Mouse (Mus musculus): Measurements from ENCODE around the gene Vill.

DNA sequence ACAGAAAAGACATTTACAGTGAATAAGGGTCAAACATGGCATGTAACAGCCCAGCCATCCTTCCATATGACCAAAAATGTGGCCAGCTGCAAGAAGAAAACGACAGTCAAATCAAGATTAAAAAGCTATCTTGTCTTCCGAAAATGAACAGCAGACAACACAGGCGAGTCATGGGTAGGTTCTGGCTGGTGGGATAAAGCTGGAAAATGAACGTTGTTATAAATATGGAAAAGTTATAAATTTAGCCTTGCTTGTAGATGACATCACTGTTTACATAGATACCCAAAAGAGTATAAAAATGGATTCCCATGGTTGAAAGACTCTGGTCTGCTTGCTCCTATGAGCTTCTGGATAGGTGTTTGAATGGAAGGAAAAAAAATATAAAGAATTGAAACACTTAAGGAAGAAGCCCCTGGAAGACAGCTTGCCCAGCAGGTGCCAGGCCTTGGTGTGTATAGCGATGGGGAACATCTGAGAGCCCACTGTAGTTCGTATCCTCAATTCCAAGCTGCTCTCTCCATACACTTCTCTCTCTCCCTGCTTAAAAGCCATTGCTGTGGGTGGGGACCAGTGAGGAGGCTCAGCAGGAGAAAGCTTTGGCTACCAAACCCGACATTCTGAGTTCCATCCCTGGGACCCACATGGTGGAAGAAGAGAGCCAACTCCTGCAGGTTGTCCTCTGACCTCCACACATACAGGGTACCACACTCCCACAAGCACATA is 35.6 kb upstream of the Vill start:
- no peak for TF ChIP-seq CTCF (IDR thresholded peaks at IDR 0.05; ENCODE audit: borderline replicate concordance, control insufficient read depth, extremely low read depth, insufficient read depth, low read length, poor library complexity)
- TF ChIP-seq POLR2A (IDR thresholded peaks at IDR 0.05; ENCODE audit: control insufficient read depth, extremely low read depth, insufficient read depth, low read length, poor library complexity), result no peak

Data from thymus, adult 2 months (tissue).